Mouse (Mus musculus) limb, embryonic 15.5 days (tissue): ENCODE results near the gene Gnb2. TPM values are rescaled to one million over a fixed set of nuclear protein-coding genes. Genes with fewer than 3 reads are reported as not detected.
A peak's percentile ranks its signal among the peaks of the same experiment; 100 is the strongest.

Source experiments
- ATAC-seq: fragments of 200-750 bp; cut with Nextera tagmentation; 2 replicates; pipeline ENCODE4 v1.8.0; 2017; ENCODE audit warnings: low read depth, moderate TSS enrichment; ENCODE audit not compliant: insufficient number of reproducible peaks, low FRiP score, low TSS enrichment
- H3K27ac ChIP-seq: fragments of 300-500 bp; sonication (generic); 2 replicates; pipeline ENCODE4 v1.5.1; 2015; ENCODE audit warnings: moderate library complexity, mild to moderate bottlenecking, inconsistent platforms
- H3K27me3 ChIP-seq: fragments of 300-500 bp; sonication (generic); 2 replicates; pipeline ENCODE4 v1.6.1; 2015; ENCODE audit warnings: inconsistent platforms
- H3K36me3 ChIP-seq: fragments of 300-500 bp; sonication (generic); 2 replicates; pipeline ENCODE4 v1.6.1; 2015; ENCODE audit warnings: inconsistent platforms
- H3K4me1 ChIP-seq: fragments of 300-500 bp; sonication (generic); 2 replicates; pipeline ENCODE4 v1.6.1; 2015; ENCODE audit warnings: inconsistent platforms
- H3K4me2 ChIP-seq: fragments of 300-500 bp; sonication (generic); 2 replicates; pipeline ENCODE4 v1.6.1; 2015; ENCODE audit warnings: mild to moderate bottlenecking, inconsistent platforms
- H3K4me3 ChIP-seq: fragments of 300-500 bp; sonication (generic); 2 replicates; pipeline ENCODE4 v1.5.1; 2015; ENCODE audit warnings: mild to moderate bottlenecking, inconsistent platforms
- H3K9ac ChIP-seq: fragments of 300-500 bp; sonication (generic); 2 replicates; pipeline ENCODE4 v1.6.1; 2015; ENCODE audit warnings: inconsistent platforms
- H3K9me3 ChIP-seq: fragments of 300-500 bp; sonication (generic); 2 replicates; pipeline ENCODE4 v1.6.1; 2016; ENCODE audit warnings: inconsistent platforms
- WGBS: fragments of 180-500 bp; shearing (Covaris S2); methylation state at CpG from one replicate; pipeline ENCODE4 v1.1.7; 2015; 5-methylcytosine and 5-hydroxymethylcytosine counted together
- polyA plus RNA-seq: library from polyadenylated mRNA; unstranded; fragments of >200 nt; fragmentation: Nextera tagmentation; extraction: Ambion mirVana; gene quantifications from 2 replicates; pipeline ENCODE4 v1.2.1, GENCODE M21; 2015

The Gnb2 gene
- 350 and 394 TPM in 2 replicates for polyA plus RNA-seq

DNA sequence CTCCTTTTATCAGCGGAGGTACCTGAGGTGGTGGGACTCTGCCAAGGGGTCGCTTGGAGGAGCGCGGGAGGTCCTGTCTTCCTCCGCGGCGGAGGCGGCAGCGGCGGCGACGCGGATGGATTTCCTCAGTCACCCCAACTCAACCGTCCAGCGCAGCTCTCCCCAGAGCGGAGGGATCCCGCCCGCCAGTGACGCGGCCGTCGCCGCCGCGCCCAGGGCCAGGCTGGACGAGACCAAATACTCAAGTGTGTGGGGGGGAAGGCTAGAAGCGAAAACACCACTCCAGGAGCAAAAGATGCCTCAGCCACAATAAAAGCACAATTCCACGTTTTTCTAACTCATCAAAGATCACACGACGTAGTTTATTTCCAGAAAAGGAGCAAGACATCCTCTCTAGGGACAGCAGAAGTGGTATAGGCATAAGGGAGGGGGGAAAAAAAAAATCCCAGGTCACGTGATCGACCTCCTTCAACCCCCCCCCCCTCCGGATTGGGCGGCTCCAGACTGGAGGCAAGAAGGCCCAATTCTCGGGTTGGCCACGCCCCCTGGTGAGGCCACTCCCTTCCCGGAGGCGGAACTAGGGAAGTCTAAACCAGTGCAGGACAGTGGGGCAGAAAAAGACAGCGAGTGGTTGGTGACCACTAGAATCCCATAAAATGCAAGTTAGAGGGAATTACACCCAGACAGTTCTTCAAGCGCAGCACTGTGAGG lies at the start of gene Gnb2, which contains the start of gene Epo:
Gene Gnb2 (minus strand): TSS at position 394 of the 711 bp plus-strand sequence.
Gene Epo (minus strand): TSS at position 126 of the 711 bp plus-strand sequence.
- Histone ChIP-seq H3K4me2 (peak within 1 kb of the TSS; percentile 71), H3K27me3 (0 out of 2 replicates have a peak, but pooled peaks cover 2% of the 10 kb centered on the region), H3K36me3 (peaks cover 21% of the 10 kb centered on the region), H3K4me3 (peak within 1 kb of the TSS; percentile 85), H3K9me3 (no peaks in the 10 kb centered on the region), H3K4me1 (peaks cover 21% of the 10 kb centered on the region), H3K27ac (peak within 1 kb of the TSS; percentile 96), H3K9ac (peak within 1 kb of the TSS; percentile 82)
- peak; percentile 76 for ATAC-seq
- WGBS = under 1% methylated on average over 40 of the region's 40 CpGs

DNA sequence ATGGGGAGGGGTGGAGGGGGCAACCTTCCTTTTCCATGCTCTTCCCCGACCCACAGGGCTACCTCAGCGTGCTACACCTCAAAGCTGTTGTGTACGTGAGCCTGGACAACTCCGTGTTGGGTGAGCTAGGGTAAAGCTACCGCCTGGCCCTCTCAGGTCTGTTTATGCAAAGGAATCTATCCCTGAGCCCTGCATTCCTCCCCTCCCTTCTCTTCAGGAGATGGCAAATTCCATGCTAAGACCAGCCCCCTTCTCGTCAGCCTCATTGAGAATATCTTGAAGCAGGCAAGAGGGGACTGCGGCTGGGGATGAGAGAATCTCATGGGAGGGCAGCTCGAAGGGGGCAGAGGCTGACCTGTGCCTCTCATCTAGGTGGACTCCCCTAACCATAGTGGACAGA lies 49.4 kb upstream of the Gnb2 start:
- H3K36me3 ChIP-seq = no peaks in the 10 kb centered on the region
- no peak overlapping the region for H3K27ac ChIP-seq
- no peak overlapping the region for H3K9ac ChIP-seq
- 28% methylated on average over 8 of the region's 8 CpGs for WGBS
- no peaks in the 10 kb centered on the region for H3K9me3 ChIP-seq
- H3K4me2 ChIP-seq = no peak overlapping the region
- no peak for ATAC-seq
- H3K27me3 ChIP-seq = peaks cover 16% of the 10 kb centered on the region
- no peak overlapping the region for H3K4me3 ChIP-seq
- peaks cover 22% of the 10 kb centered on the region; the same call in 1 of the 2 replicates for H3K4me1 ChIP-seq

DNA sequence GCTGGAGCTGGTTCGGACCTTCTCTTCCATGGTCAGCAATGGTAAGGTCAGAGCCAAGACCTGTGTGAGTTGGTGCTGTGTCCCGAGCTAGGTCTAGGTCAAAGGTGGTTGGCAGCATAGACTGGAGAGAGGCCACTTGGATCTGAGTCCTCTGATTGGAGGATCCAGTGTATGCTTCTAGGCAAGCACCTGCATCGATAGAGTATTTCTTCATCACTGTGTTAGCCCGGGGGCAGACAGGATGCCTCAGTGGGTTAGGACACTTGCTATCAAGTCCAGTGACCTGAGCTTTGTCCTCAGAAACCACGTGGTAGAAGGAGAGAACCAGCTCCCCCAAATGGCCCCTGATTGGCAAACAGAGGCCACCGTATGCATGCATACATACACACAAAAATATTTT lies 46.9 kb upstream of the Gnb2 start:
- H3K9ac ChIP-seq = no peak overlapping the region

DNA sequence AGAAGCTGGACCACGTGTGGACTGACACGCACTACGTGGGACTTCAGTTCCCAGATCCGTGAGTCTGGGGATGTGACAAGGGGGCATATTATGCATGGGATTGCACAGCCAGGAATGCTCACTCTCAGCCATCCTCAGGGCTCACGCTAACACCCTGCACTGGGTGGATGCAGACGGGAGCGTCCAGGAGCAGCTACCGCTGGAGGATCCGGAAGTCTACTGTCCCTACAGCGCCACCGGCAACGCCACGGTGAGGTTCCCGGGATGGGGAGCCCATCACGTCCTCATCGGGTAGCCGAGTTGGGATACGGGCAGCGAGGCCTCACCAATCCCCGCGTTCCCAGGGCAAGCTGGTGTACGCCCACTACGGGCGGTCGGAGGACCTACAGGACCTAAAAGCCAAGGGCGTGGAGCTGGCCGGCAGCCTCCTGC lies 41.2 kb upstream of the Gnb2 start:
- Histone ChIP-seq H3K4me1 (peaks cover 10% of the 10 kb centered on the region), H3K27me3 (peaks cover 15% of the 10 kb centered on the region), H3K27ac (no peak overlapping the region), H3K4me2 (peak overlapping the region; percentile 41), H3K9ac (no peak overlapping the region), H3K36me3 (no peaks in the 10 kb centered on the region), H3K4me3 (peak overlapping the region; percentile 25), H3K9me3 (no peaks in the 10 kb centered on the region)
- ATAC-seq = no peak
- 6% methylated on average over 27 of the region's 27 CpGs for WGBS

More for the DNA sequence above, 46.9 kb upstream of the Gnb2 start:
- Histone ChIP-seq H3K36me3 (no peaks in the 10 kb centered on the region), H3K4me1 (peaks cover 22% of the 10 kb centered on the region; the same call in 1 of the 2 replicates), H3K9me3 (no peaks in the 10 kb centered on the region), H3K4me3 (no peak overlapping the region), H3K27ac (no peak overlapping the region), H3K27me3 (peaks cover 16% of the 10 kb centered on the region), H3K4me2 (no peak overlapping the region)
- no peak for ATAC-seq
- WGBS = 79% methylated on average over 6 of the region's 6 CpGs

DNA sequence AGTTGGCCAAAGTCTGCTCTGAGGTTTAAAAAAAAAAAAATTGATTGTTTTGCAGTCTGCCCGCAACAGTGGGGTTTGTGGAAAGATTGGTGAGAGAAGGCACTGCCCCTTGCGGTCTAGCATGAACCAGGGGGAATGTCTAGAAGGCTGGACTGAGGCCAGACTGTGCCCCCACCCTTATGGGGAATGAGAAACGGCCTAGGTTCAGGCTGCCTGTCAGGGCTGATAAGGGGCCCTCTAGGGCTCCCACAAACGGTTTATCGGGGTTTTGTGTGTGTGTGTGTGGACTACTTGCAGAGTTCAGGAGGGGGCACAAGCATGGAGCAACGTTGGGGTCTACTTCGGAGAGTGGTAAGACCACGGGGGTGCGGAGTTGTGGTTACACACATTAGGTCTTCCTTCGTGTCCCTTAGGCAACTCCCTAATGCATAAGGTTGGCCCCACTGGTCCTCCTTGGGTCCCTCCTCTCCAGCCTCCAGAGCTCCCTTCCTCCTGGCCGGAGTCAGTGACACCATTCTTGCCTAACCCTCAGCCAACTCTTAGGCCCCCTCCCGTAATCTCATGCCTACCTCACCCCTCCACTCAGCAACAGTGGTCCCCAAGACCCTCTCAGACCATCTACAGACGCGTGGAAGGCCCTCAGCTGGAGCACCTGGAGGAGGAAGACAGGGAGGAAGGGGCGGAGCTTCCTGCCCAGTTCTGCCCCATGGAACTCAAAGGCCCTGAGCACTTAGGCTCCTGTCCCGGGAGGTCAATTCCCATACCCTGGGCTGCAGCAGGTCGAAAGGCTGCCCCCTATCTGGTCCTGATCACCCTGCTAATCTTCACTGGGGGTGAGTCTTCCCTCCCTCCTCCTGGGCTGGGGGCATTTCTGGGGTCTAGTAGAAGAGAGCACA lies 37.6 kb upstream of the Gnb2 start:
- Histone ChIP-seq H3K9ac (no peak overlapping the region), H3K27me3 (peaks cover 15% of the 10 kb centered on the region), H3K4me3 (no peak overlapping the region), H3K9me3 (no peaks in the 10 kb centered on the region), H3K4me1 (peaks cover 10% of the 10 kb centered on the region), H3K27ac (no peak overlapping the region), H3K36me3 (no peaks in the 10 kb centered on the region), H3K4me2 (no peak overlapping the region)
- WGBS = 76% methylated on average over 17 of the region's 17 CpGs
- ATAC-seq = no peak

DNA sequence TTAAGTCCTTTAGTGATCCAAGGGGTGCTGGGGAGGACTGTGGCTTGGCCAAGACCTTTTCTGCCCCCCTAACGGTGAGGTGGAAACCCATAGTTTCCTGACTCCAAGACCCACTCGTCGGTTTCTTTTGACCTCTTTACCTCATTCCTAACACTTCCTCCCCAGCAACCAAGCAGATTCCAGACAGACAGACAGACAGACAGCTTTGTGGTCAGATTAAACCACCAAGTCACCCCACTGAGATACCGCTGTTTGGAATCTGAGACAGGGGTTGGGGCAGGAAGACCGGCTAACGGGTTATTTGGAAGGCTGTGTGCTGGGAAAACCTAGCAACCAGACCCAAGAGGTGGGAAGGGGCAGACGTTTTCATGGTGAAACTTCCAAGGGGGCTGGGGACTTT lies 36.9 kb upstream of the Gnb2 start:
- whole genome bisulfite sequencing = 54% methylated on average over 7 of the region's 7 CpGs
- no peak for ATAC-seq

DNA sequence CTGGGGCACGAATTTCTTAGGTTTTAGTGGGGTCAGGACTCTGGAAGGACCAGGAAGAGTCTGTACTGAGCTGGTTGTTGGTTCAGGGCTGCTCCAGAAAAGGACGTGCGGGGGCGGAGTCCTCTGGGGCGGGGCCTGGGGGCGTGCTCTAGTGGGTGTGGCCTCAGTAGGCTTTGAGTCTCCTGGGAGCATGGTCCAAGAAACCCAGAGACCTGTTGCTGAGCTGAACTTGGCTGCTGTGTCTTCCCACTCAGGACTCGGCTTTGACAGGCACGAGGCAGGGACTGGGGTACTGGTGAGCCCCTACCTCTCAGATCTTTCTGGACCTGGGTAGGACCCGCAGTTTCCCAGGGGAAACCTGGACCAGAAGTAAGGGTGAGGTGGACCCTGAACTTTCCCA lies 36.4 kb upstream of the Gnb2 start, which contains the start of gene Tfr2:
Gene Tfr2 (plus strand): TSS at position 176 of the 400 bp plus-strand sequence.
- no peak for ATAC-seq
- no peaks in the 10 kb centered on the region for H3K36me3 ChIP-seq
- H3K4me2 ChIP-seq = no peak within 1 kb of the TSS

More for the DNA sequence above, 36.9 kb upstream of the Gnb2 start:
- Histone ChIP-seq H3K4me1 (peaks cover 10% of the 10 kb centered on the region), H3K36me3 (no peaks in the 10 kb centered on the region), H3K9me3 (no peaks in the 10 kb centered on the region), H3K27me3 (peaks cover 15% of the 10 kb centered on the region), H3K27ac (no peak overlapping the region), H3K4me2 (no peak overlapping the region), H3K4me3 (no peak overlapping the region), H3K9ac (no peak overlapping the region)

DNA sequence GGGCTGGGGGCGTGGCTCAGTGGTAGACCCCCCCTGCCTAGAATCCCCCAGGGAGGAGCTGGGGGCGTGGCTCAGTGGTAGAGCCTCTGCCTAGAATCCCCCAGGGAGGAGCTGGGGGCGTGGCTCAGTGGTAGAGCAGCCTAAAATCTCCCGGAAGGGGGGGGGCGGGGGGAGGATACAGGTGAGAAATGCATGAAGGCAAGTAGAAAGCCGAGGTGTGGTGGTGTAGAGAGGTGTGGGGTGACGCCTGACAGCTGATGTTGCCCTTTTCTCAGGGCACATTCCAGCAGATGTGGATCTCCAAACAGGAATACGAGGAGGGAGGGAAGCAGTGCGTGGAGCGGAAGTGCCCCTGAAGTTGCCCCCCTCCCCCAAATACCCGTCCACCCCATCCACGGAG lies 35.7 kb upstream of the Gnb2 start:
- Histone ChIP-seq H3K9me3 (no peaks in the 10 kb centered on the region), H3K4me2 (no peak overlapping the region), H3K4me1 (peaks cover 4% of the 10 kb centered on the region; the same call in 1 of the 2 replicates), H3K36me3 (no peaks in the 10 kb centered on the region), H3K9ac (no peak overlapping the region), H3K4me3 (no peak overlapping the region), H3K27me3 (peaks cover 7% of the 10 kb centered on the region; the same call in 1 of the 2 replicates), H3K27ac (no peak overlapping the region)
- WGBS = 63% methylated on average over 11 of the region's 12 CpGs
- no peak for ATAC-seq

More for the DNA sequence above, 36.4 kb upstream of the Gnb2 start, which contains the start of gene Tfr2:
- WGBS = 26% methylated on average over 9 of the region's 9 CpGs
- no peak within 1 kb of the TSS for H3K27ac ChIP-seq
- no peak within 1 kb of the TSS for H3K9ac ChIP-seq
- peaks cover 14% of the 10 kb centered on the region for H3K27me3 ChIP-seq
- no peak within 1 kb of the TSS for H3K4me3 ChIP-seq
- peaks cover 9% of the 10 kb centered on the region for H3K4me1 ChIP-seq
- no peaks in the 10 kb centered on the region for H3K9me3 ChIP-seq

DNA sequence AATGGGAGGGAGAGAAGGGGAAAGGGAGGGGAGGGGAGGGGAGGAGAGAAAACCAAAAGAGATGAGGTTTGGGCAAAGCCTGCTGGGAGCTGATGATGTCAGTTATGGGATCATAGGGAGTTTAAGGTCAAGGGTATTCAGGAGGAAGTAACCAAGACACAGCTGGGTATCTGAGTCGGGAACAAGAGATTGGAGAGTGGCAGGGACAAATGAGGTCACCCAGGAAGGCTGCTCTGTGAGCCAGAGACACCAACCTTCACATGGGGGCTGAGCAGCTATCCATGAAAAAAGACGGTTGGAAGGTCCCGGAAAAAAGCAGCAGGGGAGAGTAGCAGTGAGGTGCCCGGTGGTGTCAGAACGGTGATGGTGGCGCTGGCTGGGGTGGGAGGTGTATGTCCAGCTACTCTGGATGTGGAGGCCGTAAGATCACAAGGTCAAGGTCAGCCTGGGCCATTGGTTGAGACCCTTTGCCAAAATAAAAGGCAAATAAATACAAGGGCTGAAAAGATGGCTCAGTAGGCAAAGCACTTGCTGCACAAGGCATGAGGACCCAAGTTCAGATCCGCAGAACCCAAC lies 35.0 kb upstream of the Gnb2 start:
- Histone ChIP-seq H3K4me2 (no peak overlapping the region), H3K9ac (no peak overlapping the region), H3K36me3 (no peaks in the 10 kb centered on the region), H3K4me3 (no peak overlapping the region), H3K27me3 (0 out of 2 replicates have a peak, but pooled peaks cover 3% of the 10 kb centered on the region), H3K27ac (no peak overlapping the region), H3K4me1 (peaks cover 4% of the 10 kb centered on the region; the same call in 1 of the 2 replicates), H3K9me3 (no peaks in the 10 kb centered on the region)
- 86% methylated on average over 8 of the region's 8 CpGs for WGBS
- ATAC-seq = no peak

DNA sequence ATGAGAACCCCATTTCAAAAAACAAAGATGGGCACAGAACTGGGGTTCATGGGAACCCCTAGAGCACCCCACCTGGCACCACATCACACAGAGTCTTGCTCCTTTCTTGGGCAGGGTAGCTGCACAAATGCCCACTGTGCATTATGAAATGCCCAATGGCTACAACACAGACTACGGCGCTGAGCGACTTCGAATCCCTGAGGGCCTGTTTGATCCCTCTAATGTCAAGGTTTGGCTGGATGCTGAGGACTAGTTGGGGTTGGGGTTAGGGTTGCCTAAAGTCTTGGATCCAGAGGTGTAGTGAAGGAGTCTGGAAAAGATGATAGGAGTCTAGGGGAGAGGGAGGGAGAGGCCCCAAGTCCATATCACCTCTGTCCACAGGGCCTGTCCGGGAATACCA lies 33.1 kb upstream of the Gnb2 start:
- no peaks in the 10 kb centered on the region for H3K9me3 ChIP-seq
- ATAC-seq = no peak
- peaks cover 4% of the 10 kb centered on the region; the same call in 1 of the 2 replicates for H3K4me1 ChIP-seq
- H3K36me3 ChIP-seq = no peaks in the 10 kb centered on the region
- H3K4me2 ChIP-seq = no peak overlapping the region
- H3K4me3 ChIP-seq = no peak overlapping the region
- H3K9ac ChIP-seq = no peak overlapping the region
- no peak overlapping the region for H3K27ac ChIP-seq
- 90% methylated on average over 5 of the region's 5 CpGs for WGBS
- H3K27me3 ChIP-seq = no peaks in the 10 kb centered on the region

DNA sequence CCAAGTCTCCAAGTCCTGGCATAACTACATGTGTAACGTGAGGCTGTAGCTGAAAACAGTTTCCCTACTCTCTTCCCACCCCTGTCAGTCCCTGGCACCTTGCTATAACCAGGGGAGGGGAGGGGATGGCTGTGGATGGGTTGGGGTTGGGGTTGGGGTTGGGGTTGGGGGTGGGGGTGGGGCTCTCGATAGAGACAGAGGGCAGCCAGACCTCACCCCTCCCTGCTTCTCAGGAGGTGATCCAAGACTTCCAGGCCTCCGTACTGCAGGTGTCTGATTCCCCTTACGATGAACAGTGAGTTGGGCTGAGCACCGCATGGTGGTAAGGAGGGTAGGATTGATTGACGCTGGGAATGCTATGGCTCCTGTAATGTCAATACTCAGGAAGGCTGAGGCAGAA lies 32.4 kb upstream of the Gnb2 start:
- Histone ChIP-seq H3K4me1 (peaks cover 4% of the 10 kb centered on the region; the same call in 1 of the 2 replicates), H3K9me3 (no peaks in the 10 kb centered on the region), H3K27ac (no peak overlapping the region), H3K4me3 (no peak overlapping the region), H3K27me3 (no peaks in the 10 kb centered on the region), H3K36me3 (no peaks in the 10 kb centered on the region), H3K9ac (no peak overlapping the region), H3K4me2 (no peak overlapping the region)
- 62% methylated on average over 6 of the region's 6 CpGs for WGBS
- ATAC-seq = no peak
